Mouse (Mus musculus): ENCODE measurements around the gene Terb2.
A peak's percentile ranks its signal among the peaks of the same experiment; 100 is the strongest.

The Terb2 gene

DNA sequence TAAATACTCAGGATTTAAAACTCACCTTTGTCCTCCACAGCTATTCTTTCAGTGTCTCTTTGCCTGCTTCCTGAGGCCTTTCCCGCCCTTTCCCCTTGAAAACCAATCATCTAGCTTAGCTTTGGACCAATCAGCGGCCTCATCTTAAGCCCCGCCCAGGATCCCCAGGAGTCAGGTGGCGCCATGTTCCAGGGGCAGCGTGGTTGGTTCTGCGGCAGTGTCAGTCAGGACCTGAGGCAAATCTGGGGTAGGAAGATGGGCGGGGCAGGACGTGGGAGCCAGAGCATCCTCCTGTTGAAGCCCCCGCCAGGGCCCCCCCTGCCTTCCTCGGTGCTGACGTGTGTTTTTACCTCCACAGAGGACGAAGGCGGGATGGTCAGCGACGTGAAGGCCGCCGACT, at the start of gene Terb2, which contains the start of gene Patl2:
Terb2 (plus strand) TSS at position 167 of the 400 bp plus-strand sequence.
Patl2 (minus strand) TSS at position 84 of the 400 bp plus-strand sequence.
- no peak for DNase-seq (ENCODE audit: low spot score)

DNA sequence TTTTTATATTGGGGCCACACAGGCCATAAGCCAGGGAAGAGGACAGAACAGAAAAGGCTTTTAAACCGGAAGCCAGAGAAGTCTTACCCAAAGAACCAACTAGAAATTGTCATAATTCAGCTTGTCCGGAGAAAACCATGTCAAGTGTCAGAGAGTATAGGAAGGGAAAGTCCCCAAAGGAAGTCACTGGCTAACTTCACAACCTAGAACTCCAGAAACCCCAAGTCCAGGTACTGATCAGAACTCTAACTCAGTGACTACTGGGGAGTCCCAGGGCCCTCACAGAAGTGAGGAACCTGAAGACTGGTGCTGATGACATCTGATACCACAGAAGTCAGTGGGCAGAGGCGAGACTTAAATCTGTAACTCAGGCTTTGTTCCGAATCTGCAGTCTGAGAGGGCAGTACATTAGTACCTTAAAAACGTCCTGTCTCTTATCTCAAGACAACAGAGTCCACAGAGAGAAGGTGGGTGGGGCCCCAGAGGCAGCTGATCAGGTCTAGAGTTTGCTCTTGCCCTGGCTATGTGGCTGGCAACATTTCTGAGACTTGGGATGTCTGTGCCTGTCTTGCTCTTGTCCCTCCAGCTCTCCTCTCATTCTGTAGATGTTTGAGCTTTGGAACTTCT, 48.1 kb upstream of the Terb2 start:
- no peak for DNase-seq (ENCODE audit: low spot score)

DNA sequence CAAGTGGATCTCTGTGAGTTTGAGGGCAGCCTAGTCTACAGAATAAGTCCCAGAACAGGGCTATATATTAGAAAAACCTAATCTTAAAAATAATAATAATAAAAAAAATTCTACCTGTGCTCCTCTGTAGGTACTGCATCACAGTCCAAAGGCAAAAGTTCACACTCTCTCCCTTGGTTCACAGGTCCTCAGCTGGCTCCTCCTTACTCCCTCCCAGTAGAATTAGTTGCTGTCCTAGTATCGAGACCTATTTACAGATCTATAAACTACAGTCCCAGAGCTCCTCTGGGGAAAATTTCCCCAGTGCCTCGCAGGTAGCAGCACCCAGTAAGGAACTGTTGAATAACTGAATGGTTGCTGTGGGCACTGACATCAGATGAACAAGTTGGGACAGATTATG, 45.3 kb upstream of the Terb2 start:
- DNase-seq (ENCODE audit: low spot score) = no peak

DNA sequence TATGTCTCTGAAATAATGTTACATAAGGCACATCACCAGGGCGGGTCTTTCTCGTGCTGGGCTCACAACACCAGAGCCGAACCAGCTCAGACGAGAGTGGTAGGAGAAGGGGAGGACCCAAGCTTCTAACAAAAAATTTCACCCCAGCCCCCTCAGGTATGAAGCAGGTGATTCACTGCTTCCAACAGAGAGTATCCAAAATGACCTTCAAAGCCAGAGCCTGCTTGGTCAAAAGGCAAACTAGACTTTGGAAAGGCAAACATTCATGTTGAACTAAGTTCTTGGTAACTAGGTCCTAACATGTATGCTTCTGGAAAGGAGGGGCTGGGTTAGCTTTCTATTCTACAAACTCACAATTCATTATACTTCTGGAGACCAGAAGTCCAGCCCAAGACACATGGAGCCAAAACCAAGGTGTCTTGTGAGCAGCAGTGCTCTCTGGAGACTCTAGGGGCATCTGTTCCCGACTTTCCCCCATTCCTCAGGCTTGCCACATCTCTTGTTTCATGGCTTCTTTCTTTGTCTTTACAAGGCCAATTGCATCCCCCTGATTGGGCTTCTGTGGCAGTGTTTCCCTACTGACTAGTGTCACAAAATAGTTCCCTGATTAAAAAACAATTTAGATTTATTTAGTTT, 44.6 kb upstream of the Terb2 start:
- no peak for DNase-seq (ENCODE audit: low spot score)

DNA sequence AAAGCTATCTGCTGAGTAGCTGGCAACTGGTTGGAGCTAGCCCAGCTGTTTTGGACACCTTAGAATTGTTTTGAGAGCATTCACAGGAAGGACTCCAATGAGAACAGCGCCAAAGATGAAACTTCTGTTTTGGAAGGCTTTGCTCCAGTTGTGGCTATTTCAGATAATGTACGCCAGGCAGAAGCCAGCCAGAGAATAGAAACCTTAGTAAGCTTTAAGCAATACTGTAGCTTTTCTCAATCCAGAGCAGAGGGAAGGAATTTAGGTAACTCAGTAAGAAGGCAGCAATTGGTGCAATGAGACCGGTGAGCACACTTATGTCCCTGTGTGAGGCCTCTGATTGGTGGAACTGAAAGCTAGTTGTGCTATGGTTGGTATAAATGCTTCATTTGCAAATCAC, 43.0 kb upstream of the Terb2 start:
- DNase-seq (ENCODE audit: low spot score) = no peak

DNA sequence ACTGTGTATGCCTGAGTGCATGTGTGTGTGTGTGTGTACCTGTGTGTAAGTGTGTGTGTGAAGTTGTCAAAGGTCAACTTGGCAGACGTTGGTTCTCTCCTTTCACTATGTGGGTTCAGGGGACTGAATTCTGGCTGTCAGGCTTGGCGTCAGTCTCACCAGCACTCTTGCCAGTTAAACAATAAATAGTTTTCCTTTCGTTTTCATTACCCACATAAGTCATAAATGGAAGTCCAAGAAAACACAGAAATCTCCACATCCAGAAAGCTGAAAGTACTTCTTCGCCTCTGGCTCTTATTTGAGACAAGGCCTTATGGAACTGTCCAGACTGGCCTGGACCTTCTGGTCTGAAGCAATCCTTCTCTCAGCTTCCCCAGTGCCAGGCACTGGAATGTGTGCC, 40.3 kb upstream of the Terb2 start:
- DNase-seq (ENCODE audit: low spot score) = no peak

DNA sequence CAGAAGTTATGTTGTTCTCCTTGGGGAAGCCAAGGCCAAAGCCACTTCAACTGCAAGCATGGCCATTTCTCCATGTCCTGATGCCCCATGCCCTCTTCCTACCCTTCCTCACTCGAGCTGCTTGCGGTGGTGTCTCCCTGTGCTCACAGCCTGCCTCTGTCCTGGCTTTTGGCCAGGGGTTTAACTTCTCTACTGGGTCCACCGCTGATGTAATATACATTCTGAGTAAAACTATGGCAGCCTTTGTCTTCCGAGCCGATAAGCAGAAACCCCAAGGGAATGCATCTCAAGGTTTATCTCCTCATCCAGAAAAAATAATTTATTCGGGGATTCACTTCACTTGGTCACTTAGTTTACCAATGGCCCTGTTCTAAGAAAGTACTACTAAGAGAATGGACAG, 39.4 kb upstream of the Terb2 start:
- DNase-seq (ENCODE audit: low spot score) = peak; percentile 76

DNA sequence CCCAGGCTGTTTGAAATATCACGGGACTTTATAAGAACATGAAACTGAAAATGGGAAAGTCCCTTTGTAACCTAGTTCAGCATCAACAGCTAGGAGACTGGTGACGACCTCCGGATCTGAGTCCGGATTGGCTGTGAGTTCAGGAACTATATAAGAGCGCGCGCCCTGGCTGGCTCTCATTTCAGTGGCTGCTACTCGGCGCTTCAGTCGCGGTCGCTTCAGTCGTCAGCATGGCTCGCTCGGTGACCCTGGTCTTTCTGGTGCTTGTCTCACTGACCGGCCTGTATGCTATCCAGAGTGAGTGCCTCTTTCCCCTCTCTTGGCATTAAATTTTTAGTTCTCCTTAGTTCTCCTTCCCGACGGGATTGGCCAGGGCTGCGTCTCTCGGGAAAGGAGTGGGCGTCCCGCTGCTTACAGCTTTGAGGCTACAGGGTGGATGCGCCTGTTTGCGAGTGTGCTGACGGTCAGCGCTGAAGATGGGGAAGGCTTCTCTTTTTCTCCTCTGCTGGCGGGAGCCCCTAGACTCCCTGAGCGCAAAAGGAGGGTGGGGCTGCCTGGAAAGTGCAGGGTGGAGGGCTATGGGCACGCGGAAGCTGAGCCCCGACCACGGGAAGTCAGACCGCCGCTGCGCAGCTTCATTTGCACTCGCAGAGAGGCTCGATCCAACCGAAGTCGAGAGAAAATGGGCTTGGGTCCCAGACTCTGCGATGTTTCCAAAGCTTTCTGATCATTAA, 38.4 kb upstream of the Terb2 start, which contains the start of gene B2m:
B2m (plus strand) TSS at position 179 of the 734 bp plus-strand sequence.
- peak; percentile 97 for DNase-seq (ENCODE audit: low spot score)

DNA sequence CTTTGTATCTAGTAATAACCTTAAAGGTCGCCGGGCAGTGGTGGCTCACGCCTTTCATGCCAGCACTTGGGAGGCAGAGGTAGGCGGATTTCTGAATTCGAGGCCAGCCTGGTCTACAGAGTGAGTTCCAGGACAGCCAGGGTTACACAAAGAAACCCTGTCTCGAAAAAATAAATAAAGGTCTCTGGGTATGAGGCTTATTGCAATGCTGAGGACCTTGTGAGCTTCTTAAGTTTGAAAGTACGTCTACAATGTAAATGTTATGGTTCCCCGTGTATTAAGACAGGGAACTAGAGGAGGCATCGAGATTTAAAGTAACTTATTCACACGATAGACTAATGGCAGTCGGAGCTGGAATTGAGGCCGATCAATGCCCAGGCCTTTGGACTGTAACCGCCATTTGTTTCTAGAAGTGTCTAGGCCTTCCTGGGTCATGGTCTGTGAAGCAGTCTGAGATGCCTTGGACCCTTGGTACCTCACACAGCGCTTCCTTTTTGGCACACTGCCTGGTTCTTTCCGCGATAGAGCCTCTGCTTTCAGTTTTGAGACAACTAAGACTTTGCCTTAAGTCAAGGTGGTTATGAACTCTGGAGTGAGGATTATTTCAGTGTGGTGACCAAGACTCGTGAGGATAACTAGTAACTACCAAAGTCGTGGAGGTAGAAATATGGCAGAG, 37.7 kb upstream of the Terb2 start:
- DNase-seq (ENCODE audit: low spot score) = peak; percentile 67

DNA sequence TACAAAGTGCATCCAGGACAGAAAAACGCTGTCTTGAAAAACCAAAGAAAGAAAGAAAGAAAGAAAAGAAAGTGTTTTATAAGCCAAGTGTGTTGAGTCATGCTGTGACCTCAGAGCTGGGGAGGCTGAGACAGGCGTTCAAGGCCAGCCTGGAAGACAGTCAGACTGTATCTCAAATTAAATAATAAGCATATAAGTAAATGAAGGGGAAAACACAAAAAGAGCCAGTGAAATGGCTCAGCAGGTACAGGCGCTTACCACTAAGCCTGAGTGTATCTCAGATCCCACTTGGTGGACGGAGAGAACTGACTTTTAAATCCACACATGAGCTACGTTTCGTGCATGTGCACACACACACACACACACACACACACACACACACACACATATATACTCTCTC, 36.8 kb upstream of the Terb2 start:
- no peak for DNase-seq (ENCODE audit: low spot score)

DNA sequence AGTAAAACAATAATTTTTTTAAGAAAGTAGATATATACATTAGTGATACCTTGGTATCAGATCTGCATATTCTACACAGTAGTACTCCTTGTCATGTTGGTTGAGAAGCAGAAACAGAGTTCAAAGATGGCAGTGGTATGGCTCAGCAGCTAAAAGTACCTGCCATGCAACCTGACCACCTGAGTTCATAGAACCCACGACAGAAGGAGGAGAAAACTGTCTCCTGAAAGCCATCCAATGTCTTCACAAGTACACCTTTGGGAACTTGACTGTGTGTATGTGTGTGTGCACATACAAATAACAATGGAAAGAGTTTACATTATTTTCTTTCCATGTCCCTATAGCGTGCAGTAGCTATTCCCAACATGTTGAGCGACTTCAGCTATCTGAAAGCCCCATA, 36.4 kb upstream of the Terb2 start:
- no peak for DNase-seq (ENCODE audit: low spot score)

DNA sequence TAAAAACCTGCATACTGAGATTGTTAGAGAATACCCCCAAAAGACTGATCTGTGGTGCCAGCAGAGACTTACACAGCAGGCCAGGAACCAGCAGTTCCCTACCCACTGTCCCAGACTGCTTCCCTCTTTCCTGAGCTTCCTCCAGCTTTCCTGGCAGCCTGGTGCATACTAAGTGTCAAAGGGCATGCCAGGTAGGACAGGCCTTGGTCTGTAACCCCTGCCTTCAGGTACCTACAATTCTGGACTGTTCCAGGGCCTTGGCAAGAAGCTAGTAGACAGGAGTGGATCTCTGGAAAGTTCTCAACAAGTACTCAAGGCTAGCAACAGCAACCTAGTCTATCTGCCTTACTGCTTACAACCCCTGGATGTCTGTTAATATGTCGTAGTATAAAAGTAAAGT, 34.9 kb upstream of the Terb2 start:
- DNase-seq (ENCODE audit: low spot score) = no peak

DNA sequence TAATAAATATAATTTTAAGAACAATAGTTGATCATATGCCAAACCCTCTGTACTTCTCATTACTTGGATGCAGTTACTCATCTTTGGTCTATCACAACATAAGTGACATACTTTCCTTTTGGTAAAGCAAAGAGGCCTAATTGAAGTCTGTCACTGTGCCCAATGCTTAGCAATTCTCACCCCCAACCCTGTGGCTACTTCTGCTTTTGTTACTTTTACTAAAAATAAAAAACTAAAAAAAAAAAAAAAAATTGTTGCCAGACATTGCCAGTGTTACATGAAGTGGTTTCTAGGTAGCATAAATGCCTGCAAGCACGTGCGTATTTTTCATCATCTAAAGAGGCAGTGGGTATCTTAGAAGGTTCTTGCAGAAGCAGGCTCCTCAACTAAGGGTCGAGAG, 33.2 kb upstream of the Terb2 start:
- DNase-seq (ENCODE audit: low spot score) = no peak

DNA sequence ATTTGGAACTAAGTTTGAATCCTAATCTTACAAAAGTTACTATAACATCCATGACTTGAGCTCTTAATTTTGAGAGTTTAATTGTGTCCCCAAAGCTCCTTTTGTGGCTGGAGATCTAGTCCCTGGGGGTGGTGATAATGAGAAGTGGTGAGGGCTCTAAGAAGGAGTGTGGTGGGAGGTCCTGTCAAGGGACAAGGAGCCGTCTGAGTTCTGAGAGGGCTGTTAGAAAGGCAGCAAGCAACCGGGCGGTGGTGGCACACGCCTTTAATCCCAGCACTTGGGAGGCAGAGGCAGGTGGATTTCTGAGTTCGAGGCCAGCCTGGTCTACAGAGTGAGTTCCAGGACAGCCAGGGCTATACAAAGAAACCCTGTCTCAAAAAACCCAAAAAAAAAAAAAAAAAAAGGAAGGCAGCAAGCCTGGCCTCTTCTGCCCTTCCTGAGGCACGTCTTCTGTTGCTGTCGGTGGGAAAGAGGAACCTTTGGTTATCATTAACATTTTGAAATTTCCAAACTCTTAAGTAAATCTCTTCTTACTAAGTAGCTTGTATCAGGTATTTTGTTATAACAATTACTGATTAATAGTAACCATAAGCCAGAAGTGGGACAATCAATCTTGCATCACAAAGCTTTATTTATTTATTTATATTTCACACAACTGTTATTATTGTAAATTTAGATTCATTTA, 32.2 kb upstream of the Terb2 start:
- no peak for DNase-seq (ENCODE audit: low spot score)

DNA sequence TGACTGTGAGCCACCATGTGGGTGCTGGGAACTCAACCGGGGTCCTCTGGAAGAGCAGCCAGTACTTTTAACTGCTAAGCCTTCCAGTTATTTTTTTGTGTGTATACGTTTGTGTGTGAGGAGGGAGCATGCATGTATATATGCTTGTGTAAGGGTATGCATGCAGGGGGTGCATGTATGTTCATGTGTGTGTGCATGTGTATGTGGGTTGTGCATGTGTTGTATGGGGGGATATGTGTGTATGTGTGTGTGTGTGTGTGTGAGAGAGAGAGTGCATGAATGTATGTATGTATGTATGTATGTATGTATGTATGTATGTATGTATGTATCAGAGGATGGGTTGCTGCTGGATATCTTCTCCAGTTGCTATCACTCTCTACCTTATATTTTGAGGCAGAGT, 31.6 kb upstream of the Terb2 start:
- DNase-seq (ENCODE audit: low spot score) = no peak

DNA sequence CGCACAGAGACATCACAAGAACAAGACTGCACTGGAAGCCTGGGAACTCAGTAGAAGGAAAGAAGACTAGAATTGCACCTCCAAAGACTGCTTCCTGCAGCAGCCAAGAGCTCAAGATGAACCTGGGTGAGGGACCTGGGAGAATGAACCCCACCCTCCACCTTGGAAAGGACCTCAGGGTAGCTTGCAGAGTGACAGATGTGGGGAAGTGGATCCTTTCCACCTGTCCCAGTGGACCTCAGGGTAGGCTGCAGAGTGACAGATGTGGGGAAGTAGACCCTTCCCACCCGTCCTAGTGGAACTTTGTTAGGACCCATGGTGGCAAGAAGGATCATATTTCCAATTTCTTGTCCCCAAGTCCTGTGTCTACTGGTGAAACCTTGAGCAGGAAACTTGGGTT, 30.8 kb upstream of the Terb2 start:
- DNase-seq (ENCODE audit: low spot score) = no peak

DNA sequence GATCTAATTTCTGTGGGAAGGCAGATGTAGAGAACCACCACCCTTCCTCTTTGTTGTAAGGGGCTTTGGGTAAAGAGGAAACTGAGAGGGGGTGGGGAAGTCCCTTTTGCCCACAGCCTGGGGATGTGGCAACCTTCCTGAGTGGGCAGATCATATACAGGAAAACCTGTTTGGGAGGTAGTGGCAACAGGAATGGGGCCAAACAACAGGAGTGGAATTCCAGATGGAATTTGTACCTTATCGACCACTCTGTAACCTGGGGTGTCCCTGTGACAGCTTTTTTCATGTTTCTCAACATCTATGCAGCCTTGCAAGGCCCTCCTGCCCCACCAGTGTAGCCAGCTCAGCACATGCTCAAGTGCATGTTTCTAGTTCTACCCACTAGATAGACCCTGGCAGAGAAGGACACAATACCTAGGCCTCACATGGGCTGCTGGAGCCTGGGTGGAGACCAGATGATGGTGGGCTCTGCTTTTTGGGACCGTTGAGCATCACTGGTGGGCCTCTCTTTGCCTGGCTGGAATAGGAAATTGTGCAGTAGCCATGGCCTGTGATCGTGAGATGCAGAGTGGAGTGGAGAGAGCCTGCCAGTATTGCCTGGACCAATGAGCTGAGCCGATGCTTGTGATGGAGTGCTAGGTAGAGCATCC, 29.9 kb upstream of the Terb2 start:
- DNase-seq (ENCODE audit: low spot score) = no peak

DNA sequence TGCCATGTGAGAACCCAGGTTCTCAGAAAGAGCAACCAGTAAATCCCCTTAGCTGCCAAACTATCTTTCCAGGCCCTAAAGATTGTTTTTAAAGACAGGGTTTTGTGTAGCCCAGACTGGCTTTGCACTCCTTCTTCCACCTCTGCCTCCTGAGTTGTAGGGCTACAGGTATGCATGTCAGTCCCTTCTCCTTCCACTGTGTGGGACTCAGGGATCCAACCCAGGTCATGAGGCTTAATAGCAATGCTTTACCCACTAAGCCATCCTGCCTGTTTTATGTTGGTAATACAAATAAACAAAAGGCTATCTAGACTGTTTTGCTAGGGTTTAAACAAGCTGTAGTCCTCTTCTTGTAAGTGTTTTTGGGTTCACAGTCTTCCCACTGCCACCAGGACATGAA, 28.5 kb upstream of the Terb2 start:
- DNase-seq (ENCODE audit: low spot score) = no peak

DNA sequence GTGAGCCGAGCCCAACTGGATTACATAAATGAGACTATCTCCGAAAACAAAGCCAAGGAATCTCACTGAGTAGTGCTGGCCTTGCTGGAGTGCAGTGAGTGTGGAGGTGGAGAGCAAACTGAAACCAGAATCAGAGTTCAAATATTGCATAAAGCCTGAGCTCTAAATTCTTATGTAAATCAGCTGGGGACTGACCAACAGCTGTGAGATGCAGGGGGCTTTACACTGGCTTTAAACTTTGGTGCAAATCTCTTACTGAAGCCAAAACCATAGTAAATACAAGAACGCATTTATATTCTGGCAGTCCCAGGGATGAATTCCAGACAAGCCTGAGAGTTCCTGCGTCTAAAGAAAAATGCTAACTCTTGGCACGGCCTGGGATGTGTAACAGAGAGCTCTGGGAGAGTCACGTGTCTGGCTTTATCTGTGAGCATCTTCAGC, 27.7 kb upstream of the Terb2 start:
- no peak for DNase-seq (ENCODE audit: low spot score)

DNA sequence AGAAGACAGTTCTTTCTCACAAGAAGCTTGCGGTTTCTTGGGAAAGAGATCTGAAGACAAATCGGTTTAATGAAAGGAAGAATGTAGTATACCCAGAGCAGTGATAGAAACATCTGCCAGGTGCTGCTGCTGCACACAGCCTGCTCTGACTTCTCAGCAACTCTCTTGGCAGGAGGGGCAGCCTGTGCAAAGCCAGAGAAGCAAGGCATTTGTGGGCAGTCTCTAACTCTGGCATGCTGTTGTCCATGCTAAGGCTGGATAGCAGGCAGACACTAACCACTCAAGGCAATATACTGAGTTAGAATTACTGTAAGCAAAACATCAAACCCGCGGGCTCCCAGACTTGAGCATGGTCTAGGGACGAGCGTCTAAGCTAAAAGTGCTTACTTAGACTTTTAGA, 26.4 kb upstream of the Terb2 start:
- DNase-seq (ENCODE audit: low spot score) = no peak

DNA sequence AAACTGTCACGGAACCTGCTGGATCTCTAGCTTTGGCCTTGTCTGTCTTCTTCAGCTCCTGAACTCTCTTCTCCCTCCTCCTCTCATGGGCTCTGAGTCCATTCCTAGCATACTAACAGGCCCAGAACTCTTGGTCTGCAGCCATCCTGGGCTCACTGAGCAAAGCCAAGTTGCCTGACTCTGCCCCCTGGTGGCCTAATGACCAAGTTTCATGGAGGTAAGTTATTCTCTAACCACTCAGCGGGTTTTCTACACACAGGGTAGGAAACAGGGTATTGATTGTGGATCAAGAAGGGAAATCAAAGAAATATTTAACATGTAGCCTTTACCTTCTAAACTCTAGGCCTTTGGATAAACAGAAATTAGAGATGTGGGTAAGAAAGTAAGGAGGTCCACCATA, 25.4 kb upstream of the Terb2 start, which contains the start of gene Trim69:
Trim69 (plus strand) TSS at position 21 of the 400 bp plus-strand sequence.
- DNase-seq (ENCODE audit: low spot score) = peak; percentile 66
